Comparison of ENCODE assay signal across 20 mouse cellular contexts in the genomic region with DNA sequence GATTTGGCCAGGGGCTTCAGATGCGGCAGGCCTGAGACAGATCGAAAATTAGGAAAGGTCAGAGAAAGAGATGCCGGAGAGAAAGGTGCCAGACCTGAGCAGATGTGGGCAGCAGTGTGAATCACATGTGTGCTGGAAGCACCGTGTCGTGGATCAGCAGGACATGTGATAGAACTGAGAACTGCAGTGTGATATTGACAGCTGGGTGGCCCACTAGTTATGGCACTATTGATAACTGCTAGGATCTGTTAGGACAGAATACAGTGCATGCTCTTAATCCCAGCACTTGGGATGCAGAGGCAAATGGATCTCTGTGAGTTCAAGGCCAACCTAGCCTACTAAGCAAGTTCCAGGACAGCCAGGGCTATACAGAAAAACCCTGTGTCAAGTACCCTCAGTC. TPM values are rescaled to one million over a fixed set of nuclear protein-coding genes. Genes with fewer than 3 reads are reported as not detected.
A peak's percentile ranks its signal among the peaks of the same experiment; 100 is the strongest.
DNase-seq lines count a peak whose midpoint lies in the region; ATAC-seq and TF ChIP-seq lines count a peak whose summit lies in the region.
"Had no signal": no experiment of that assay in that cellular context is flagged by ENCODE, and none has a peak within 500 bp of the region (broad histone marks: within the 10 kb centered on the region; RNA-seq: fewer than 3 reads in every experiment).

No protein-coding gene starts in this region.

- peaks cover 9% of the 10 kb centered on the region; the same call in 1 of the 2 replicates for H3K9me3 ChIP-seq in megakaryocyte, embryonic 14.5 days
- H3K9me3 ChIP-seq in G1E (replicated peaks) = peaks cover 2% of the 10 kb centered on the region; the same call in 1 of the 2 replicates
- H3K9me3 ChIP-seq in liver, embryonic 13.5 days (replicated peaks) = no peaks in the 10 kb centered on the region
- no peaks in the 10 kb centered on the region for H3K9me3 ChIP-seq in hindbrain, embryonic 13.5 days
- H3K9me3 ChIP-seq: embryonic facial prominence, embryonic 15.5 days; forebrain, embryonic 10.5 days had no signal

- no peak for DNase-seq in G1E (ENCODE audit: low spot score)
- DNase-seq in liver, embryonic 13.5 days = no peak
- no peak for DNase-seq in adrenal gland, postnatal 4 days (ENCODE audit: low spot score in 2 of 2)
- DNase-seq: adrenal gland, postnatal 14 days; cerebellum, adult 18-20 months; cerebellum, adult 9-11 months; gastrocnemius, adult 2 months; gastrocnemius, postnatal 25 days; heart, adult 11 months; heart, postnatal 10 days; heart, postnatal 4 days had no signal

- peak overlapping the region; percentile 62 for H3K4me3 ChIP-seq in megakaryocyte, embryonic 14.5 days (replicated peaks)
- peak overlapping the region; percentile 27; the same call in 1 of the 2 replicates for H3K4me3 ChIP-seq in G1E (ENCODE audit: low read depth, low read length)
- no peak overlapping the region for H3K4me3 ChIP-seq in liver, embryonic 13.5 days (replicated peaks)
- no peak overlapping the region for H3K4me3 ChIP-seq in hindbrain, embryonic 13.5 days
- H3K4me3 ChIP-seq: embryonic facial prominence, embryonic 15.5 days; erythroblast, embryonic 14.5 days; forebrain, embryonic 10.5 days; gastrocnemius, adult 2 months had no signal

- peaks cover 32% of the 10 kb centered on the region for H3K36me3 ChIP-seq in megakaryocyte, embryonic 14.5 days (replicated peaks; ENCODE audit: low read length)
- H3K36me3 ChIP-seq in G1E (replicated peaks) = peaks cover 6% of the 10 kb centered on the region
- H3K36me3 ChIP-seq in liver, embryonic 13.5 days = no peaks in the 10 kb centered on the region
- H3K36me3 ChIP-seq in hindbrain, embryonic 13.5 days = no peaks in the 10 kb centered on the region
- H3K36me3 ChIP-seq: embryonic facial prominence, embryonic 15.5 days; forebrain, embryonic 10.5 days had no signal

- TF ChIP-seq CTCF in G1E (IDR thresholded peaks at IDR 0.05; ENCODE audit: low read depth, low read length) = no peak

- ATAC-seq in megakaryocyte, adult 5-6 weeks (ENCODE audit: poor library complexity, severe bottlenecking) = no peak
- no peak for ATAC-seq in G1E (ENCODE audit: extremely low read depth, insufficient number of reproducible peaks, low FRiP score, poor library complexity, severe bottlenecking)
- ATAC-seq in liver, embryonic 13.5 days (ENCODE audit: low read depth) = peak; percentile 58
- ATAC-seq in megakaryocyte-erythroid progenitor cell, adult 5-6 weeks (replicated peaks; ENCODE audit: low FRiP score, low TSS enrichment, poor library complexity, severe bottlenecking) = 0 out of 2 replicates have a peak, but pooled peaks have one; percentile 18
- no peak for ATAC-seq in hindbrain, embryonic 13.5 days (ENCODE audit: low FRiP score)
- ATAC-seq: forebrain, embryonic 14.5 days had no signal

- H3K4me1 ChIP-seq in megakaryocyte, embryonic 14.5 days = peaks cover 70% of the 10 kb centered on the region
- peaks cover 51% of the 10 kb centered on the region for H3K4me1 ChIP-seq in G1E (ENCODE audit: insufficient read depth, low read depth, low read length)
- H3K4me1 ChIP-seq in liver, embryonic 13.5 days (replicated peaks) = peaks cover 53% of the 10 kb centered on the region
- peaks cover 10% of the 10 kb centered on the region for H3K4me1 ChIP-seq in hindbrain, embryonic 13.5 days (replicated peaks)

- H3K27me3 ChIP-seq in megakaryocyte, embryonic 14.5 days (replicated peaks) = no peaks in the 10 kb centered on the region
- no peaks in the 10 kb centered on the region for H3K27me3 ChIP-seq in G1E (ENCODE audit: insufficient read depth, low read length)
- no peaks in the 10 kb centered on the region for H3K27me3 ChIP-seq in liver, embryonic 13.5 days
- H3K27me3 ChIP-seq in hindbrain, embryonic 13.5 days = no peaks in the 10 kb centered on the region
- H3K27me3 ChIP-seq: embryonic facial prominence, embryonic 15.5 days had no signal

- H3K4me2 ChIP-seq in liver, embryonic 13.5 days = peak overlapping the region; percentile 49
- H3K4me2 ChIP-seq in hindbrain, embryonic 13.5 days = no peak overlapping the region
- H3K4me2 ChIP-seq: embryonic facial prominence, embryonic 15.5 days; hindbrain, embryonic 14.5 days had no signal

- peak overlapping the region; percentile 74 for H3K27ac ChIP-seq in liver, embryonic 13.5 days
- no peak overlapping the region for H3K27ac ChIP-seq in hindbrain, embryonic 13.5 days
- H3K27ac ChIP-seq: embryonic facial prominence, embryonic 15.5 days; forebrain, embryonic 10.5 days; gastrocnemius, adult 2 months; hindbrain, embryonic 14.5 days had no signal

- H3K9ac ChIP-seq in liver, embryonic 13.5 days = peak overlapping the region; percentile 26; the same call in 1 of the 2 replicates
- no peak overlapping the region for H3K9ac ChIP-seq in hindbrain, embryonic 13.5 days
- H3K9ac ChIP-seq: embryonic facial prominence, embryonic 15.5 days; hindbrain, embryonic 14.5 days had no signal

- WGBS in liver, embryonic 13.5 days (ENCODE audit: insufficient replicate concordance) = 39% methylated on average over 5 of the region's 5 CpGs
- WGBS in hindbrain, embryonic 13.5 days = 92% methylated on average over 5 of the region's 5 CpGs

RNA-seq across cellular contexts. Expression of gene Snx9, which starts 10.3 kb away (rescaled TPM):
- polyA plus RNA-seq in megakaryocyte, embryonic 14.5 days (2012; ENCODE audit: insufficient read depth, low replicate concordance) = 35.2 and 38.7 TPM in 2 replicates
- 51.4 and 51.8 TPM in 2 replicates for total RNA-seq in megakaryocyte, adult 5-6 weeks (2015)
- total RNA-seq in megakaryocyte, adult 5-6 weeks (2017) = 36.6 and 37.1 TPM in 2 replicates
- total RNA-seq in G1E (2014; fragmentation: Nextera tagmentation) (55.5 and 59.7 TPM in 2 replicates), G1E (2017) (41.1 and 46.7 TPM in 2 replicates)
- 26.7 and 28.0 TPM in 2 replicates for polyA plus RNA-seq in G1E (2012)
- polyA plus RNA-seq in liver, embryonic 13.5 days (2015; fragmentation: Nextera tagmentation; extraction: Ambion mirVana) = 12.2 and 14.1 TPM in 2 replicates
- 25.8 and 28.9 TPM in 2 replicates for total RNA-seq in megakaryocyte-erythroid progenitor cell, adult 5-6 weeks (2014; fragmentation: Nextera tagmentation)
- total RNA-seq in megakaryocyte-erythroid progenitor cell, adult 5-6 weeks (2017) = 16.5 and 20.0 TPM in 2 replicates
- polyA plus RNA-seq in hindbrain, embryonic 13.5 days (2015; fragmentation: Nextera tagmentation; extraction: Ambion mirVana) = 7.5 and 8.4 TPM in 2 replicates
- 10 to 100 TPM; 52.0 to 57.6 TPM for total RNA-seq in adrenal gland, postnatal 4 days (2021)

Comparison
In these comparisons a context has a peak if more than half of its experiments do, and no peak if none do; other contexts are left out.
1. H3K4me3 ChIP-seq: peak in megakaryocyte, embryonic 14.5 days (single experiment) and G1E (single experiment); none in liver, embryonic 13.5 days (single experiment) and hindbrain, embryonic 13.5 days (single experiment).
2. ATAC-seq: peak in liver, embryonic 13.5 days (single experiment) and megakaryocyte-erythroid progenitor cell, adult 5-6 weeks (single experiment); none in megakaryocyte, adult 5-6 weeks (single experiment), G1E (single experiment) and hindbrain, embryonic 13.5 days (single experiment).